Mouse (Mus musculus) forebrain, embryonic 14.5 days (tissue): ENCODE results near the gene Chst10. TPM values are rescaled to one million over a fixed set of nuclear protein-coding genes. Genes with fewer than 3 reads are reported as not detected.
A peak's percentile ranks its signal among the peaks of the same experiment; 100 is the strongest.

Experiments used
- ATAC-seq: fragments of 200-750 bp; cut with Nextera tagmentation; 2 replicates; pipeline ENCODE4 v1.8.0; 2017; ENCODE audit warnings: mild to moderate bottlenecking, moderate library complexity
- DNase-seq: peaks from one replicate; pipeline ENCODE4 v3.0.0-alpha.2; 2015; ENCODE audit warnings: low spot score
- H3K27ac ChIP-seq: fragments of 300-500 bp; sonication (generic); 2 replicates; pipeline ENCODE4 v1.5.1; 2014; ENCODE audit warnings: low read depth, mild to moderate bottlenecking, control low read depth, low read length, moderate library complexity
- H3K27me3 ChIP-seq: fragments of 300-500 bp; sonication (generic); replicated peaks from 2 replicates; pipeline ENCODE4 v1.6.1; 2014; ENCODE audit warnings: low read length, control low read depth, mixed read lengths; ENCODE audit not compliant: control insufficient read depth, insufficient read depth
- H3K36me3 ChIP-seq: fragments of 300-500 bp; sonication (generic); 2 replicates; pipeline ENCODE4 v1.6.1; 2014; ENCODE audit warnings: low read length, control low read depth; ENCODE audit not compliant: control insufficient read depth, insufficient read depth
- H3K4me1 ChIP-seq: fragments of 300-500 bp; sonication (generic); 2 replicates; pipeline ENCODE4 v1.6.1; 2014; ENCODE audit warnings: antibody characterized with exemption, low read length, control low read depth; ENCODE audit not compliant: control insufficient read depth, insufficient read depth
- H3K4me2 ChIP-seq: fragments of 300-500 bp; sonication (generic); 2 replicates; pipeline ENCODE4 v1.6.1; 2014; ENCODE audit warnings: mild to moderate bottlenecking, control low read depth, low read length
- H3K4me3 ChIP-seq: fragments of 300-500 bp; sonication (generic); 2 replicates; pipeline ENCODE4 v1.5.1; 2014; ENCODE audit warnings: low read depth, low read length, control low read depth
- H3K9ac ChIP-seq: fragments of 300-500 bp; sonication (generic); 2 replicates; pipeline ENCODE4 v1.6.1; 2014; ENCODE audit warnings: mild to moderate bottlenecking, low read length, control low read depth, moderate library complexity
- H3K9me3 ChIP-seq: fragments of 300-500 bp; sonication (generic); replicated peaks from 2 replicates; pipeline ENCODE4 v1.6.1; 2016; ENCODE audit warnings: low read length, control low read depth, mixed read lengths; ENCODE audit not compliant: control insufficient read depth
- WGBS: fragments of 180-500 bp; shearing (Covaris S2); extraction: QIAGEN DNeasy Blood & Tissue Kit; methylation state at CpG from one replicate; pipeline ENCODE4 v1.1.7; 2014; 5-methylcytosine and 5-hydroxymethylcytosine counted together
- polyA plus RNA-seq: library from polyadenylated mRNA; unstranded; fragments of >200 nt; fragmentation: Nextera tagmentation; extraction: Ambion mirVana; gene quantifications from 2 replicates; pipeline ENCODE4 v1.2.1, GENCODE M21; 2014

The Chst10 gene
- polyA plus RNA-seq, 1 experiment from 2014 or later, result 48.7 TPM

DNA sequence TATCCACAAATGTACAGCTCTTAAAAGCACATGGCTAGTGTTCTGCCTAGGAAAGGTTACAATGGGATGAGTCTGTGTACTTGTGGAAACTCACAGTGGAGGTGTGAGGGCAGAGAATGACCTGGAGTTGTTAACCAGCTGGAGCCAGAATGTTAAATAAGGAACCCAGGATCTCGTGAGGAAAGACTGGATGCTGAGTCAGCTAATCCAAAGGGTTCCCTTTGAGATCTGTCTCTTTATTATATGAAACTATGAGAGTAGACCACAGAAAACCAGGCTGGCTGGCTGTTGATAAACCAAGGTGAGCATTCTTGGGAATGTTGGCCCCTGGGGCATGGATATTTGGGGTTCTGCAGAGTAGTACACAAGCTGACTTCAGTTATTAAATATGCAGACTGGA is 58.0 kb downstream of the Chst10 start:
- Histone ChIP-seq H3K27ac (no peak overlapping the region), H3K4me3 (no peak overlapping the region), H3K9ac (no peak overlapping the region), H3K9me3 (no peaks in the 10 kb centered on the region), H3K27me3 (no peaks in the 10 kb centered on the region), H3K4me2 (no peak overlapping the region), H3K4me1 (peaks cover 9% of the 10 kb centered on the region), H3K36me3 (no peaks in the 10 kb centered on the region)
- ATAC-seq (no peak), DNase-seq (no peak)
- WGBS, result 51% methylated on average over 1 of the region's 1 CpGs

GRCm38 (mm10) chr1:38836477-38836872 is 61.5 kb downstream of the Chst10 start, which contains the start of gene Lonrf2:
TSS of gene Lonrf2 (minus strand) at chr1:38836711.
- Histone ChIP-seq H3K4me2 (peak within 1 kb of the TSS; percentile 96), H3K27ac (peak within 1 kb of the TSS; percentile 85), H3K4me3 (peak within 1 kb of the TSS; percentile 71), H3K36me3 (no peaks in the 10 kb centered on the region), H3K9me3 (no peaks in the 10 kb centered on the region), H3K9ac (peak within 1 kb of the TSS; percentile 82), H3K4me1 (peaks cover 6% of the 10 kb centered on the region; the same call in 1 of the 2 replicates), H3K27me3 (no peaks in the 10 kb centered on the region)
- peak; percentile 80 for DNase-seq
- peak; percentile 88 for ATAC-seq
- WGBS, result 1% methylated on average over 42 of the region's 47 CpGs

- no peaks in the 10 kb centered on the region for H3K36me3 ChIP-seq
- H3K9me3 ChIP-seq, result no peaks in the 10 kb centered on the region
- peak overlapping the region; percentile 71 for H3K4me3 ChIP-seq
- peak; percentile 83 for ATAC-seq
- no peaks in the 10 kb centered on the region for H3K27me3 ChIP-seq
- WGBS, result 2% methylated on average over 98 of the region's 103 CpGs
- H3K4me2 ChIP-seq, result peak overlapping the region; percentile 96
- peak; percentile 64 for DNase-seq
- peak overlapping the region; percentile 82 for H3K9ac ChIP-seq
- H3K4me1 ChIP-seq, result peaks cover 6% of the 10 kb centered on the region; the same call in 1 of the 2 replicates
- peak overlapping the region; percentile 85 for H3K27ac ChIP-seq
Observed at GRCm38 (mm10) chr1:38835568-38836476, 62.1 kb downstream of the Chst10 start.

- peak overlapping the region; percentile 96 for H3K4me2 ChIP-seq
- peaks cover 6% of the 10 kb centered on the region; the same call in 1 of the 2 replicates for H3K4me1 ChIP-seq
- H3K9me3 ChIP-seq, result no peaks in the 10 kb centered on the region
- no peak overlapping the region for H3K27ac ChIP-seq
- ATAC-seq (no peak), DNase-seq (peak; percentile 63)
- peak overlapping the region; percentile 71 for H3K4me3 ChIP-seq
- no peak overlapping the region; the same call in 1 of the 2 replicates for H3K9ac ChIP-seq
- H3K27me3 ChIP-seq, result no peaks in the 10 kb centered on the region
- no peaks in the 10 kb centered on the region for H3K36me3 ChIP-seq
- WGBS, result 33% methylated on average over 3 of the region's 3 CpGs
Observed at GRCm38 (mm10) chr1:38834899-38835298, 63.1 kb downstream of the Chst10 start.

- no peak overlapping the region for H3K27ac ChIP-seq
- H3K27me3 ChIP-seq, result no peaks in the 10 kb centered on the region
- no peaks in the 10 kb centered on the region for H3K9me3 ChIP-seq
- H3K4me2 ChIP-seq, result no peak overlapping the region
- DNase-seq (peak; percentile 33), ATAC-seq (no peak)
- no peak overlapping the region for H3K9ac ChIP-seq
- 61% methylated on average over 2 of the region's 2 CpGs for WGBS
- H3K4me3 ChIP-seq, result no peak overlapping the region
- H3K36me3 ChIP-seq, result peaks cover 2% of the 10 kb centered on the region; the same call in 1 of the 2 replicates
- H3K4me1 ChIP-seq, result no peaks in the 10 kb centered on the region
Observed at GRCm38 (mm10) chr1:38824926-38825325, 73.0 kb downstream of the Chst10 start.

- no peak for DNase-seq
Observed at GRCm38 (mm10) chr1:38823851-38824250, 74.1 kb downstream of the Chst10 start.

GRCm38 (mm10) chr1:38819691-38820090 is 78.3 kb downstream of the Chst10 start:
- DNase-seq (no peak), ATAC-seq (no peak)
- Histone ChIP-seq H3K9ac (no peak overlapping the region), H3K4me2 (no peak overlapping the region), H3K4me1 (no peaks in the 10 kb centered on the region), H3K27me3 (no peaks in the 10 kb centered on the region), H3K9me3 (no peaks in the 10 kb centered on the region), H3K27ac (no peak overlapping the region), H3K36me3 (peaks cover 6% of the 10 kb centered on the region; the same call in 1 of the 2 replicates), H3K4me3 (no peak overlapping the region)

More at GRCm38 (mm10) chr1:38823851-38824250, 74.1 kb downstream of the Chst10 start:
- ATAC-seq, result no peak
- H3K27me3 ChIP-seq, result no peaks in the 10 kb centered on the region
- H3K9ac ChIP-seq, result no peak overlapping the region
- H3K36me3 ChIP-seq, result no peaks in the 10 kb centered on the region; the same call in 1 of the 2 replicates
- H3K4me2 ChIP-seq, result no peak overlapping the region
- 84% methylated on average over 2 of the region's 2 CpGs for WGBS
- H3K9me3 ChIP-seq, result no peaks in the 10 kb centered on the region
- no peaks in the 10 kb centered on the region for H3K4me1 ChIP-seq
- H3K27ac ChIP-seq, result no peak overlapping the region
- no peak overlapping the region for H3K4me3 ChIP-seq

DNA sequence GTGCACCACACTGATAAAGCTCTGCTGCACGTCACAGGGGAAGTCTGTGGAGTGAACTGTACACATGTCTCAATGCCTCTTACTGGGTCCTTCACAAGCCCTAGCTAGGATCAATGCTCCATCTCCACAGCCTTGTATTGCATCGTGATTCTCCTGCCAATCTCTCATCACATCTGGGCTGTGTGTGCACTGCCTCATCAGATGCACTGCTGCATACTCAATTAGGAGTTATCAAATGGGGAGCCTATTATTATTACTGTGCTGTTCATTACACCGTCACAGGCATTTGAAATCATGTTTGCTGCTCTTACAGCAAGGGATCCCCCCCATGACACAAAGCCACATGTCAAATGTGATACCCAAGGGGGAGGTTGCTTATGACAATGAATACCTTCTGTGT is 80.3 kb downstream of the Chst10 start:
- no peak overlapping the region for H3K27ac ChIP-seq
- 0 out of 2 replicates have a peak overlapping the region, but pooled peaks have one; percentile 13 for H3K9ac ChIP-seq
- H3K27me3 ChIP-seq, result no peaks in the 10 kb centered on the region
- H3K4me1 ChIP-seq, result no peaks in the 10 kb centered on the region
- no peak overlapping the region for H3K4me2 ChIP-seq
- ATAC-seq (no peak), DNase-seq (no peak)
- 69% methylated on average over 3 of the region's 3 CpGs for WGBS
- peaks cover 13% of the 10 kb centered on the region; the same call in 1 of the 2 replicates for H3K36me3 ChIP-seq
- no peaks in the 10 kb centered on the region for H3K9me3 ChIP-seq
- H3K4me3 ChIP-seq, result no peak overlapping the region

DNA sequence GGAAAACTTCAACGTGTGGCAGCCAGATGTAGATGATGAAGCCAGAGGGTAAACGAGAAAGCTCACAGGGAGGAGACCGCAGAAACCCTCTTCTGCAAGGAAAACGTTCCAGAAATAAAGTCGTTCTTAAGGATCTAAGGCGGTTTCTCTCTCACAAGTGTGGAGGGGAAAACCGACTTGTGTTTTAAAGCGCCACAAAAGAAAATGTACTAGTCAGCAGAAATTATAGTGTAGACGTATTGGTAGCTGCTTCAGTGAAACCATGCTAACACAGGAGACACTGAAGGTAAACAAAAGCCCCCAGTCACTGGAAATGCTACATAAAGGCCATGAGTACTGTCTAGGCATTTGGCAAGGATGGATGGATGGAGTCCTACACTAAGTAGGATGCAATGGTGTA is 80.7 kb downstream of the Chst10 start:
- no peaks in the 10 kb centered on the region for H3K9me3 ChIP-seq
- H3K4me1 ChIP-seq, result no peaks in the 10 kb centered on the region
- ATAC-seq (no peak), DNase-seq (no peak)
- no peak overlapping the region for H3K27ac ChIP-seq
- no peak overlapping the region for H3K4me3 ChIP-seq
- H3K27me3 ChIP-seq, result no peaks in the 10 kb centered on the region
- 88% methylated on average over 9 of the region's 9 CpGs for WGBS
- 0 out of 2 replicates have a peak overlapping the region, but pooled peaks have one; percentile 13 for H3K9ac ChIP-seq
- H3K4me2 ChIP-seq, result no peak overlapping the region
- peaks cover 16% of the 10 kb centered on the region for H3K36me3 ChIP-seq
